Mouse (Mus musculus): ENCODE measurements around the gene Cldn6. TPM values are rescaled to one million over a fixed set of nuclear protein-coding genes. Genes with fewer than 3 reads are reported as not detected.
A peak's percentile ranks its signal among the peaks of the same experiment; 100 is the strongest.

The Cldn6 gene
- polyA plus RNA-seq, 1 experiment from 2014 or later = 10.1 TPM

DNA sequence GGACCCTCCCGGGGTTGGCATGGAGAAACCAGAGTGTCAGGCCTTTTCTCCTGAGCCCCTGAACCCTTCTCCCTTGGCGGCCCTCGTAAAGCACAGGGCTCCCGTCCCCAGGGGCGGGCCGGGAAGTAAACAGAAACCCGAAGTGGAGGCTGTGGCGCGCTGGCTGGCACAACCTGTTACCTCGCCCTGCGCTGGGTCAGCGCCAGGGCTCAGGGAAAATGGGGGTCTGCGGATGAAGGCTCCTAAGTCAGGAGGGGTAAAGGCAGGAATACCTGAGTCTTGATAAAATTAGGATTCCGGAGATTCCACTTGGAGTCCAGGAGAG is 18.2 kb upstream of the Cldn6 start:
- peak overlapping the region; percentile 25 for H3K4me3 ChIP-seq
- ATAC-seq (ENCODE audit: insufficient number of reproducible peaks, low FRiP score, low TSS enrichment, low read depth) = no peak
- H3K4me2 ChIP-seq = peak overlapping the region; percentile 30
- no peaks in the 10 kb centered on the region for H3K36me3 ChIP-seq
- no peak overlapping the region for H3K9ac ChIP-seq
- 3% methylated on average over 14 of the region's 14 CpGs for WGBS
- H3K9me3 ChIP-seq = no peaks in the 10 kb centered on the region
- peaks cover 15% of the 10 kb centered on the region for H3K4me1 ChIP-seq
- H3K27me3 ChIP-seq = peaks cover 45% of the 10 kb centered on the region
- 0 out of 2 replicates have a peak overlapping the region, but pooled peaks have one; percentile 17 for H3K27ac ChIP-seq

DNA sequence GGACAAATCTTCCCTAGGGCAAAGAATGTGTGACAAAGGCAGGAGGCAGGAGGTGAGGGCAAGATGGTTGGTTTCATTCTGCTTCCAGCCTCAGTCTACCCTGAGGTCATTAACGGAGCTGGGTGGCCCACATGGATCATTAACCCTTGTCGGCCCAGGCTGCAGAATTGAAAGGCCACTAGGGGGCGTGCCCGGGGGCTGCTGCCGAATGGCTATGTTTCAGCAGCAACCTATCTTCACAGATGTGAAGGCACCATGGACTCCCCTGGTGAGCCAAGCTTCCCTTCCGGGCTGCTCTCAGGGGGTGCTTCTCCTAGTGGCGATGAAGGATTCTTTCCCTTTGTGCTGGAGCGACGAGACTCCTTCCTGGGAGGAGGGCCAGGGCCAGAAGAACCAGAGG is 17.5 kb upstream of the Cldn6 start:
- no peak overlapping the region for H3K9ac ChIP-seq
- no peak overlapping the region for H3K4me3 ChIP-seq
- peaks cover 45% of the 10 kb centered on the region for H3K27me3 ChIP-seq
- no peaks in the 10 kb centered on the region for H3K9me3 ChIP-seq
- ATAC-seq (ENCODE audit: insufficient number of reproducible peaks, low FRiP score, low TSS enrichment, low read depth) = no peak
- WGBS = 1% methylated on average over 9 of the region's 9 CpGs
- H3K4me2 ChIP-seq = no peak overlapping the region
- H3K36me3 ChIP-seq = peaks cover 2% of the 10 kb centered on the region; the same call in 1 of the 2 replicates
- peaks cover 15% of the 10 kb centered on the region for H3K4me1 ChIP-seq
- H3K27ac ChIP-seq = no peak overlapping the region

DNA sequence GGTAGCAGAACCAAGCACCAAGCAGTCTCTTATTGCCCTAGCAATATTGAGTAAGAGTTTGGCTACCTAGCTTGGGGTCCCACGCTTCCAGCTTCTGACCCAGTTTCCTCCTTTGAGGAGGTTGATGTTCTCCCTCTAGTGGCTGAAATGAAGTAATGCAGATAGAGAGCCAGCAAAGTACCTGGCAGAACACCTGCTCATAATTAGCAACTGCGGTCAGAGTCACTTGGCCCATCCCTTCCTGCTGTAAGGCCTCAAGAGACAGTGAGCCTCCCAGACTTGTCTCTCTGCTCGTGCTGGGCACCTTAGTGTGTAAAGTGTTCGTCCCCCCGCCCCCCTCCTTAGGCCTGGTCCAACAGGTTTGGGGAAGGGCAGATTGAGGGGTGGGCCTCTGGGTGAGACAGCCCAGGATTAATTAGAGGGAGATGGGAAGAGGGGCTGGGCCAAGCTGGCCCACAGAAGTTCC is 14.5 kb upstream of the Cldn6 start:
- Histone ChIP-seq H3K27me3 (peaks cover 37% of the 10 kb centered on the region), H3K4me1 (peaks cover 15% of the 10 kb centered on the region), H3K9ac (no peak overlapping the region), H3K27ac (no peak overlapping the region), H3K9me3 (no peaks in the 10 kb centered on the region), H3K36me3 (peaks cover 33% of the 10 kb centered on the region), H3K4me3 (no peak overlapping the region), H3K4me2 (no peak overlapping the region)
- no peak for ATAC-seq (ENCODE audit: insufficient number of reproducible peaks, low FRiP score, low TSS enrichment, low read depth)
- WGBS = 7% methylated on average over 5 of the region's 5 CpGs

DNA sequence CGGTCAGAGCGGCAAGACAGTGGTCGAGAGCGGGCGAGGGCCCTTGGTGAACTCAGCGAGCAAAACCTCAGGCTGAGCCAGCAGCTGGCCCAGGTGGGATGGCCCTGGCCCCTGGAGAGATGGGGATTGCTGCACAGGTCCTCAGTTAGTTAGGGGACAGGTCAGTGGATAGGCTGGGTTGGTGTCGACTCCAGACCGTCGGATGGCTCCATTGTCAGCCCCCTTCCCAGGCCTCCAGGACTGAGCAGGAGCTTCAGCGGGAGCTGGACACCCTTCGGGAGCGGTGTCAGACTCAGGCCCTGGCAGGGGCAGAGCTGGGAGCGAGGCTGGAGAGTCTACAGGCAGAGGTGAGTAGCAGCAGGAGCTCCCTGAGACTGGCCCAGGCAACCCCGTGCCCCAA is 13.5 kb upstream of the Cldn6 start:
- H3K9me3 ChIP-seq = no peaks in the 10 kb centered on the region
- H3K27me3 ChIP-seq = peaks cover 28% of the 10 kb centered on the region
- no peak overlapping the region for H3K9ac ChIP-seq
- ATAC-seq (ENCODE audit: insufficient number of reproducible peaks, low FRiP score, low TSS enrichment, low read depth) = no peak
- H3K36me3 ChIP-seq = peaks cover 42% of the 10 kb centered on the region
- no peak overlapping the region for H3K27ac ChIP-seq
- WGBS = 78% methylated on average over 14 of the region's 14 CpGs
- no peak overlapping the region for H3K4me2 ChIP-seq
- H3K4me1 ChIP-seq = peaks cover 11% of the 10 kb centered on the region
- no peak overlapping the region for H3K4me3 ChIP-seq

DNA sequence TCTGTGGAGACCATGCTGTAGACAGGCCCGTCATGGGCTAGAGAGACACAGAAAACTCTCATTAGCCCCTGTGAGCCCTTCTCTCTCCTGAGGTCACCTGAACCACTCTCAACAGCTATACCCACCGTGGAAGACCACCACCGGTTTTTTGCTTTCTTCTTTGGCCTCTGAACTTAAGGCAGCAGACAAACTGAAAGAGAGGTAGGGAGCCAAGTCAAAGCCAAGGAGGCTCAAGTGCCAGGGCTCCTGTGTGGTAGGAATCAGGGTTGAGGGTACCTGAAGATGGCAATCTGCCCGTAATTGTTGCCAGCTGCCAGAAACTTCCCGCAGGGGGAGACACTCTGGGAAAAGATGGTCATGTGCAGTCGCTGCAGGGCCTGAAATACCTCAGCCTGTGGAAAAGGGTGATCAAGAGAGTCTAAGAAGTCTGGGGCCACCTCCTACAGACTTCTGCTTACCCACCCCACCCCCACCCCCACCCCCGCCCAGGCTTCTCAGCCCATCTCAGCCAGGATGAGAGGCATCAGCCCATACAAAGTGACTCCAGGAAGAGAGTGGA is 8.5 kb upstream of the Cldn6 start:
- no peak for ATAC-seq (ENCODE audit: insufficient number of reproducible peaks, low FRiP score, low TSS enrichment, low read depth)
- Histone ChIP-seq H3K36me3 (peaks cover 43% of the 10 kb centered on the region), H3K4me3 (no peak overlapping the region), H3K27ac (no peak overlapping the region), H3K27me3 (no peaks in the 10 kb centered on the region), H3K4me1 (peaks cover 24% of the 10 kb centered on the region), H3K9me3 (no peaks in the 10 kb centered on the region), H3K4me2 (no peak overlapping the region), H3K9ac (no peak overlapping the region)
- WGBS = 84% methylated on average over 7 of the region's 7 CpGs

DNA sequence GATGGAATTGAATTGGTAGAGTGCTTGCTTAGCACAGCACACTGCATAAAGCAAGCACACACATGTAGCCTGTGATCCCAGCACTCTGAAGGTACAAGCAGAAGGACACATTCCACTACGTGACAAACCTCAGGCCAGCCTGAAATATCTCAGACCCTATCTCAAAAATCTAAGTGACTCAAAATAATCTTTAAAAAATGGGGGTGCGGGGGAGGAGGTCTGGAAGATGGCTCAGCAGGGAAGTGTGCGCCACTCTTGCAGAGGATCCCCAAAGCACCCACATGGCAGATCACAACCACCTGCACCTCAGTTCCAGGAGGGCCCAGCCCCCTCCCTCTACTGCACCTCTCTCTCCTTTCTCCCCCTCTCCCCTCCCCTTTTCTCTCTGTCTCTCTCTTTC is 7.5 kb upstream of the Cldn6 start:
- no peak for ATAC-seq (ENCODE audit: insufficient number of reproducible peaks, low FRiP score, low TSS enrichment, low read depth)
- Histone ChIP-seq H3K9me3 (no peaks in the 10 kb centered on the region), H3K4me2 (no peak overlapping the region), H3K27ac (no peak overlapping the region), H3K4me3 (no peak overlapping the region), H3K4me1 (peaks cover 33% of the 10 kb centered on the region), H3K27me3 (no peaks in the 10 kb centered on the region), H3K36me3 (peaks cover 41% of the 10 kb centered on the region), H3K9ac (no peak overlapping the region)
- 89% methylated on average over 3 of the region's 3 CpGs for whole genome bisulfite sequencing

DNA sequence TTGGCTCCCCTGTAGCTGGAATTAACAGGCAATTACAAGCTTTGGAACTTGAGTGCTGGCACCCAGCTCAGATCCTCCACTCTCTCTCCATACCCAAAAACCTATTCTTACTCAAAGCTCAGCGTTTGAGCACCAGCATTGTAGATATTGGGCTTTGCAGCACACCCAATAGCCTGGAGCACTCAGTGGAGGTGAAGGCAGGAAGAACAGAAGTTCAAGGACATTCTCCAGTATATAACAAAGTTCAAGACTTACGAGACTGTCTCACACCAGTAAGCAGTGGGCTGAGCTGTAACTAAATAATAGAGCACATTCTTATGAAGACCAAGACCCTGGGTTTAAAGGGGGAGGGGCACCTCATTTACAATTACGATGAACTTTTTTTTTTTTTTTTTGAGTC is 6.3 kb upstream of the Cldn6 start:
- 53% methylated on average over 3 of the region's 3 CpGs for WGBS
- peaks cover 29% of the 10 kb centered on the region for H3K36me3 ChIP-seq
- H3K4me1 ChIP-seq = peaks cover 42% of the 10 kb centered on the region
- no peak overlapping the region for H3K27ac ChIP-seq
- no peak overlapping the region for H3K9ac ChIP-seq
- ATAC-seq (ENCODE audit: insufficient number of reproducible peaks, low FRiP score, low TSS enrichment, low read depth) = no peak
- peak overlapping the region; percentile 64 for H3K4me3 ChIP-seq
- H3K27me3 ChIP-seq = no peaks in the 10 kb centered on the region
- no peaks in the 10 kb centered on the region for H3K9me3 ChIP-seq
- H3K4me2 ChIP-seq = peak overlapping the region; percentile 95

DNA sequence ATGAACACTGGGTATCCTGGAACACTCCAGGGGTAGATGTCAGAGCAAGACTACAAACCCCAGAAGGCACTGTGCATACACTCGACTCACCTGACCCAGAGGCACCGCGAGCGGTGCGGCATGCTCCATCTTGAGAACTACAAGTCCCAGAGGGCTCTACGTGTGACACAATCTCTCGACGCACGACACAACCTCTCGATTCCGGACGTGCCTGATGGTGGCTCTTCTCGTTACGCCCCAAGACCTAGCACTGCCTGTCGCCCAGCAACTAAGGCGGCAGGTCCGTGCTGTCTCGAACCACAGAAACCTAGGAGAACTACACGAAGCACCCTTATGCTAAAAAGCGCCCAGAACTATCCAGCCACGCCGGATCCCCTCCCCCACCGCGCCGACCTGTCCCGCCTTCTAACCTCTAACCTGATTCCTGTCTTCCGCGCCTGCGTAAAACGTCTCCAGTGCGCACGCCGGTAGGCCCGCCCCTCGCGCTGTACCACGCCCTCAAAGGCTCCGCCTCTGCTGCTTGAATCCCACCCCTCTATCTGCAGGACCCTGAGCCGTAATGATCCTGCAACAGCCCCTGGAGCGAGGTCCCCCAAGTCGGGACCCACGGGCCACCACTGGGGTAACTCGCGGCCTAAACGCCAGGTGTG is 5.5 kb upstream of the Cldn6 start, which contains the start of the genes Hcfc1r1 and Thoc6:
Gene Hcfc1r1, plus strand, starts transcription at position 173 of the 650 bp plus-strand sequence.
Gene Thoc6, minus strand, starts transcription at position 459 of the 650 bp plus-strand sequence.
- peak within 1 kb of the TSS; percentile 95 for H3K4me2 ChIP-seq
- H3K27ac ChIP-seq = peak within 1 kb of the TSS; percentile 86
- WGBS = 1% methylated on average over 45 of the region's 45 CpGs

DNA sequence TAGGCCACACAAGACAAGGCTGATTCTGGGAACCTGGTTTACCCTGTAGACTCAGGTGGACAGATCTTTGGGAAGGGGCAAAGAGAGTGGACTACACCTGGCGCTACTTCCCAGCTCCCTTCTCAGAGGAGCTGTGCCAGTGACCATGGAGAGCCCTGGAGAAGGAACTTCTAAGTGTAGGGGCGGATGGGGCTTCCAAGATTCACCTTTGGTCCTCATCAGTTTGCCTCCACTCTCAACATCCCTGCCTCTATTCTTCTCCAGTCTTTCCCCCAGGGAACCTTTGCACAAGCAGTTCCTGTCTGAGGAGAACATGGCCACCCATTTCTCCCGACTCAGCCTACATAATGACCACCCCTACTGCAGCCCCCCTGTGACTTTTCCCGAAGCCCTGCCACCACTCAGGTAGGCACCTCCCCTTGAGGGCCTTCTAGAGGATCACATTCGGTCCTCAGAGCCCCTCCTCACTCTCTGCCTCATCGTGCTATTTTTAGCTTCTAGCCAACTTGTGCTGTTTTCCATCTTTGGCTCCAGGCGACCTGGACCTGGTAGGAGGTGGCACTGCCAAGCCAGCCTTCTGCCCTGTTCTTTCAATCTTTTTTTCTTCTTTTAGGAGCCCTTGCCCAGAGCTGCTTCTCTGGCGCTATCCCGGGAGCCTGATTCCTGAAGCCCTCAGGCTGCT is 4.6 kb upstream of the Cldn6 start:
- peaks cover 12% of the 10 kb centered on the region for H3K36me3 ChIP-seq
- H3K27ac ChIP-seq = peak overlapping the region; percentile 86
- peak overlapping the region; percentile 55; the same call in 1 of the 2 replicates for H3K9ac ChIP-seq
- peak overlapping the region; percentile 95 for H3K4me2 ChIP-seq
- peaks cover 50% of the 10 kb centered on the region for H3K4me1 ChIP-seq
- H3K27me3 ChIP-seq = peaks cover 11% of the 10 kb centered on the region
- no peaks in the 10 kb centered on the region for H3K9me3 ChIP-seq
- peak overlapping the region; percentile 64 for H3K4me3 ChIP-seq
- no peak for ATAC-seq (ENCODE audit: insufficient number of reproducible peaks, low FRiP score, low TSS enrichment, low read depth)
- WGBS = 26% methylated on average over 9 of the region's 9 CpGs

More for the DNA sequence above, 5.5 kb upstream of the Cldn6 start, which contains the start of the genes Hcfc1r1 and Thoc6:
- Histone ChIP-seq H3K9me3 (no peaks in the 10 kb centered on the region), H3K4me1 (peaks cover 42% of the 10 kb centered on the region), H3K27me3 (peaks cover 3% of the 10 kb centered on the region; the same call in 1 of the 2 replicates), H3K9ac (peak within 1 kb of the TSS; percentile 55), H3K36me3 (peaks cover 21% of the 10 kb centered on the region), H3K4me3 (peak within 1 kb of the TSS; percentile 64)
- ATAC-seq (ENCODE audit: insufficient number of reproducible peaks, low FRiP score, low TSS enrichment, low read depth) = peak; percentile 91

DNA sequence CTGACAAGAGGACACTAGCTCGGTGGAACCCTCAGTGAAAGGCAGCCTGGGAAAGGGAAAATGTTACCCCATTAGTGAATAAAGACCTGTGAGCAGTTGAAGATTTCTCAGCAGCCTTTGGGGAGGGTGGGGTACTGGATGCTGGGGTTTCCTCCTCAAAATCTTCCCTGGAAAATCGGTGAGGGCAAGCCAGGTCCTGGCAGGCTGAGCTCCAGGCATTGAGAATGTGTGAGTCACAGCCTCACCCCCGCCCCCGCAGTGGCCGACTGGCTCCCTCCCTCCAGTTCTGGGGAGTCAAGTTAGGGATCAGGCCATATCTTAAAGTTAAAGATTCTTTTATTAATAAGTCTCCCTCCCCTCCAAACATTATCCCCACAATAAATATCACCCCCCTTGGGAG is 3.9 kb upstream of the Cldn6 start:
- Histone ChIP-seq H3K27ac (peak overlapping the region; percentile 86), H3K9ac (no peak overlapping the region), H3K4me1 (peaks cover 54% of the 10 kb centered on the region), H3K27me3 (peaks cover 18% of the 10 kb centered on the region), H3K36me3 (peaks cover 5% of the 10 kb centered on the region), H3K9me3 (no peaks in the 10 kb centered on the region), H3K4me2 (peak overlapping the region; percentile 95), H3K4me3 (peak overlapping the region; percentile 64)
- no peak for ATAC-seq (ENCODE audit: insufficient number of reproducible peaks, low FRiP score, low TSS enrichment, low read depth)
- 20% methylated on average over 5 of the region's 5 CpGs for WGBS

DNA sequence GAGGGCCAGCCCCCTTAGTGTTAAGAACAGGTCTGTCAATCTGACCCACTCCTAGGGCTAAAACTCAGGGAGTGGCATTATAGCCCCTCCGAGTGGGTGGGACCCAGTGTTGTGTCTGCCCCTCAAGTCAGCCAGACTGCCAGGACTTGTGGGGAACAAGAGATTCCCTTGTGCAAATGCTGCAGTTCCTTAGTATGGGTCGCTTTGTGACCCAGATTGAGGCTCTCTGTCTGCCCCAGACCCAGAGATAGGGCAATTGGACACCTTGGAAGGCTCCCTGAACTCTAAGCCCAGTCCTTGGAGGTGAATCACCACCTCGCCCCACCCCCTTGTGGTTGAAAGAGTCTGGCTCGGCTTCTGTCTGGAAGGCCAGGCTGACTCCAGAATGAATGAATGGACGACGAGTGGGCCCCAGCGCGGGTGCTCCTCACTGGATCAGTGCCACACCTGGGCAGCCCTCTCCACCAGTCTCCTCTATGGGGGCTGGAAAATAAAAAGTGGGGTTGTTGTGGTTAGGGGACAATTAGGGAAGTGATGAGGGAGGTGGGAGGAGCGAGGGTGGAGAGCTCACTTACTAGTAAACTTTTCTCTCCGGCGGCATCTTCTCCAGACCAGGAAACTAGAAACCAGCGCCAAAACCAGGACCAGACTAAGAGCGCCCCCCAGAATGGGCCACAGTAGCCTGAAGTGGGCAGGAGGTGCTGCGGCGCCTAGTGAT is 3.3 kb upstream of the Cldn6 start:
- Histone ChIP-seq H3K4me3 (peak overlapping the region; percentile 64), H3K27me3 (peaks cover 24% of the 10 kb centered on the region), H3K4me2 (peak overlapping the region; percentile 95), H3K36me3 (no peaks in the 10 kb centered on the region), H3K9me3 (no peaks in the 10 kb centered on the region), H3K9ac (peak overlapping the region; percentile 46), H3K27ac (peak overlapping the region; percentile 79), H3K4me1 (peaks cover 54% of the 10 kb centered on the region)
- no peak for ATAC-seq (ENCODE audit: insufficient number of reproducible peaks, low FRiP score, low TSS enrichment, low read depth)
- 9% methylated on average over 15 of the region's 15 CpGs for WGBS

Measured in limb, embryonic 15.5 days (tissue).